Mouse (Mus musculus): Measurements from ENCODE around the gene Mucl3.

DNA sequence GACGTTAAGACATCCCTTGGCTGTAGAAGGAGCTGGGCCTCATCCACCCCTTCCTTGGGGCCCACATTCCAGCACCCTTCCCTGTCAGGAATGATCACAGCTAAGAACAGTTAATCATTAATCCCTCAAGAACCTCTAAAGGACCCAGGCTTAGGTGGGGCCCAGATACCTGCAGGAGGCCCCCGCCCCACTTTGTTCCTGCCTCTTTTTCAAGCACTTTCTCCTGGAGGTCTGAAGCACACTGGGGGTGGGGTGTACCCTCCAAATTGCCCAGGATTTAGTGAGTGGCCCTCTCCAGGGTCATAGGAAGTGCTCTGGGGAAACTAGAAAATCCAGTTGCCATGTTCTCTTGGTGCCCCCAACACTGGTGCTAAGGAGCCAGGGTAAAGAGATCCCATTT is 5.9 kb upstream of the Mucl3 start:
- TF ChIP-seq CTCF (IDR thresholded peaks at IDR 0.05; ENCODE audit: low read depth, low read length) (no peak), POLR2A (IDR thresholded peaks at IDR 0.05; ENCODE audit: insufficient read depth, low read length) (no peak), EP300 (IDR thresholded peaks at IDR 0.05; ENCODE audit: insufficient read depth, low read depth, low read length) (no peak)

Measured in ES-Bruce4 (cell line).